Mouse (Mus musculus) cerebellum, adult 2 months (tissue): ENCODE data around the gene Ube4a. TPM values are rescaled to one million over a fixed set of nuclear protein-coding genes. Genes with fewer than 3 reads are reported as not detected.

Experiments
- DNase-seq, 2 experiments: peaks; one replicate each; pipeline ENCODE4 v3.0.0; 2021
- H3K27ac ChIP-seq: fragments of 200-500 bp; 2 replicates; pipeline ENCODE4 v1.5.1; 2012; ENCODE audit warnings: low read length, control low read depth, inconsistent platforms; ENCODE audit not compliant: insufficient read depth
- H3K27me3 ChIP-seq: fragments of 200-500 bp; 2 replicates; pipeline ENCODE4 v1.6.1; 2012; ENCODE audit warnings: inconsistent platforms, mild to moderate bottlenecking, low read length, moderate library complexity; ENCODE audit not compliant: control insufficient read depth, insufficient read depth
- H3K4me1 ChIP-seq: fragments of 200-500 bp; 2 replicates; pipeline ENCODE4 v1.6.1; 2011; ENCODE audit warnings: low read length; ENCODE audit not compliant: control insufficient read depth, insufficient read depth
- H3K4me3 ChIP-seq: fragments of 200-500 bp; replicated peaks from 2 replicates; pipeline ENCODE3; 2011; ENCODE audit warnings: mild to moderate bottlenecking, low read depth, low read length, control low read depth; ENCODE audit not compliant: insufficient read depth
- CTCF ChIP-seq: fragments of 200-500 bp; IDR thresholded peaks from 2 replicates; pipeline ENCODE4 v1.5.1; 2011; ENCODE audit warnings: low read depth, mild to moderate bottlenecking, control low read depth, low read length, moderate library complexity, borderline replicate concordance; ENCODE audit not compliant: insufficient read depth
- POLR2A ChIP-seq: fragments of 200-500 bp; IDR thresholded peaks from 2 replicates; pipeline ENCODE4 v1.6.1; 2011; ENCODE audit warnings: low read length, control low read depth, borderline replicate concordance; ENCODE audit not compliant: insufficient read depth
- WGBS: fragments of 180-500 bp; shearing (Covaris S2); methylation state at CpG from one replicate; pipeline ENCODE4 v1.1.7; 2018; 5-methylcytosine and 5-hydroxymethylcytosine counted together
- polyA plus RNA-seq: library from polyadenylated mRNA; depleted of rRNA; stranded (reverse); fragments of >200 nt; gene quantifications from 2 replicates; pipeline ENCODE4 v1.2.3, GENCODE M21; 2012

Gene Ube4a
- polyA plus RNA-seq, 1 experiment = 37.4 TPM

GRCm38 (mm10) chr9:44999776-45000175 is 34.4 kb upstream of the Ube4a start:
- TF ChIP-seq POLR2A (no peak), CTCF (no peak)
- 65% methylated on average over 5 of the region's 5 CpGs for WGBS
- Histone ChIP-seq H3K27me3 (no peaks in the 10 kb centered on the region), H3K27ac (no peak overlapping the region), H3K4me3 (no peak overlapping the region), H3K4me1 (peaks cover 12% of the 10 kb centered on the region)
- no peak for DNase-seq

GRCm38 (mm10) chr9:44999171-44999570 is 33.8 kb upstream of the Ube4a start:
- 15% methylated on average over 6 of the region's 6 CpGs for WGBS
- Histone ChIP-seq H3K4me1 (peaks cover 12% of the 10 kb centered on the region), H3K27ac (no peak overlapping the region), H3K27me3 (no peaks in the 10 kb centered on the region), H3K4me3 (no peak overlapping the region)
- DNase-seq = peak; percentile 60 to 78
- TF ChIP-seq CTCF (no peak; the same call in 1 of the 2 replicates), POLR2A (no peak)

GRCm38 (mm10) chr9:44998138-44998537 is 32.7 kb upstream of the Ube4a start:
- 82% methylated on average over 11 of the region's 11 CpGs for WGBS
- Histone ChIP-seq H3K4me1 (peaks cover 12% of the 10 kb centered on the region), H3K4me3 (no peak overlapping the region), H3K27me3 (no peaks in the 10 kb centered on the region), H3K27ac (no peak overlapping the region)
- no peak for DNase-seq
- no peak for TF ChIP-seq POLR2A
- no peak for TF ChIP-seq CTCF

- Histone ChIP-seq H3K27me3 (no peaks in the 10 kb centered on the region), H3K27ac (no peak overlapping the region), H3K4me1 (peaks cover 12% of the 10 kb centered on the region), H3K4me3 (no peak overlapping the region)
- no peak for DNase-seq
- WGBS = 97% methylated on average over 7 of the region's 7 CpGs
- TF ChIP-seq POLR2A (no peak), CTCF (no peak)
Observed at GRCm38 (mm10) chr9:44996590-44996989, 31.2 kb upstream of the Ube4a start.

- no peak for DNase-seq
- Histone ChIP-seq H3K4me3 (no peak overlapping the region), H3K27ac (no peak overlapping the region), H3K27me3 (no peaks in the 10 kb centered on the region), H3K4me1 (peaks cover 12% of the 10 kb centered on the region)
- no peak for TF ChIP-seq POLR2A
- TF ChIP-seq CTCF = no peak
- WGBS = 80% methylated on average over 4 of the region's 4 CpGs
Observed at GRCm38 (mm10) chr9:44994962-44995361, 29.6 kb upstream of the Ube4a start.

- H3K4me3 ChIP-seq = no peak overlapping the region
- no peaks in the 10 kb centered on the region for H3K27me3 ChIP-seq
- TF ChIP-seq POLR2A = no peak
- TF ChIP-seq CTCF = no peak
- H3K27ac ChIP-seq = no peak overlapping the region
- 62% methylated on average over 2 of the region's 2 CpGs for WGBS
- no peak for DNase-seq
- H3K4me1 ChIP-seq = peaks cover 2% of the 10 kb centered on the region; the same call in 1 of the 2 replicates
Observed at GRCm38 (mm10) chr9:44993268-44993667, 27.9 kb upstream of the Ube4a start.

- TF ChIP-seq CTCF = no peak
- no peak for TF ChIP-seq POLR2A
Observed at GRCm38 (mm10) chr9:44992271-44992670, 26.9 kb upstream of the Ube4a start.

GRCm38 (mm10) chr9:44991821-44992220 is 26.4 kb upstream of the Ube4a start:
- DNase-seq = no peak
- 78% methylated on average over 2 of the region's 2 CpGs for WGBS
- H3K27ac ChIP-seq = no peak overlapping the region
- TF ChIP-seq CTCF = no peak
- TF ChIP-seq POLR2A = no peak
- no peaks in the 10 kb centered on the region for H3K27me3 ChIP-seq
- no peaks in the 10 kb centered on the region for H3K4me1 ChIP-seq
- H3K4me3 ChIP-seq = no peak overlapping the region

More at GRCm38 (mm10) chr9:44992271-44992670, 26.9 kb upstream of the Ube4a start:
- Histone ChIP-seq H3K4me3 (no peak overlapping the region), H3K27me3 (no peaks in the 10 kb centered on the region), H3K27ac (no peak overlapping the region), H3K4me1 (no peaks in the 10 kb centered on the region)
- peak; percentile 59 to 78 for DNase-seq

- Histone ChIP-seq H3K27me3 (no peaks in the 10 kb centered on the region; the same call in 1 of the 2 replicates), H3K4me3 (no peak overlapping the region), H3K4me1 (no peaks in the 10 kb centered on the region), H3K27ac (no peak overlapping the region)
- no peak for DNase-seq
- 58% methylated on average over 5 of the region's 5 CpGs for WGBS
- TF ChIP-seq POLR2A (no peak), CTCF (no peak)
Observed at GRCm38 (mm10) chr9:44986976-44987375, 21.6 kb upstream of the Ube4a start.
